Mouse (Mus musculus) liver, adult 10 weeks (tissue): ENCODE data around the gene BC048679. TPM values are rescaled to one million over a fixed set of nuclear protein-coding genes. Genes with fewer than 3 reads are reported as not detected.

Experiments
- polyA plus RNA-seq: library from polyadenylated mRNA; stranded (reverse); fragments of 350-450 nt; fragmentation: Illumina TruSeq; extraction: RNeasy Lipid Tissue Mini Kit (QIAGEN cat#74804); gene quantifications from one replicate; pipeline ENCODE4 v1.2.3, GENCODE M21; 2014; ENCODE audit warnings: low read depth, low replicate concordance

The BC048679 gene
- polyA plus RNA-seq = not detected

DNA sequence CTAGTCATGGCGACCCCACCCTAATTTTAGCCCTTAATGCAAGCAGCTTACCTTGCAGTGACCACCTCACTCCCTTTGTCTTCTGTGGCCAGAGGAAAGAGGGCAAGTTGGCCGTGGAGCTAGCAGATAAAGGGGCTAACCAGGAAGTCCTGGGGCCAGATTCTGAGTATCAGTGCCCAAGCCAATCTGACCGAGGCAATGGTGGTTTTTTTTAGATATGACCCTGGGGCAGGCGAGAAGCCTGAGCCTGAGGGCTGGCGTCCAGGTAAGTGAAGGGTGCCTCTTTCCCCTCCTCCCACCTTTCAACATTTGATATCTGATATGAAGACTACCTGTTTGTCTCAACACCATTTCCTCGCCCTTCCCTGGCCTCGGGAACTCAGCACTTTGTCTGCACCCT, at the start of gene BC048679:
TSS of gene BC048679 (minus strand) at position 101 of the 400 bp plus-strand sequence.

DNA sequence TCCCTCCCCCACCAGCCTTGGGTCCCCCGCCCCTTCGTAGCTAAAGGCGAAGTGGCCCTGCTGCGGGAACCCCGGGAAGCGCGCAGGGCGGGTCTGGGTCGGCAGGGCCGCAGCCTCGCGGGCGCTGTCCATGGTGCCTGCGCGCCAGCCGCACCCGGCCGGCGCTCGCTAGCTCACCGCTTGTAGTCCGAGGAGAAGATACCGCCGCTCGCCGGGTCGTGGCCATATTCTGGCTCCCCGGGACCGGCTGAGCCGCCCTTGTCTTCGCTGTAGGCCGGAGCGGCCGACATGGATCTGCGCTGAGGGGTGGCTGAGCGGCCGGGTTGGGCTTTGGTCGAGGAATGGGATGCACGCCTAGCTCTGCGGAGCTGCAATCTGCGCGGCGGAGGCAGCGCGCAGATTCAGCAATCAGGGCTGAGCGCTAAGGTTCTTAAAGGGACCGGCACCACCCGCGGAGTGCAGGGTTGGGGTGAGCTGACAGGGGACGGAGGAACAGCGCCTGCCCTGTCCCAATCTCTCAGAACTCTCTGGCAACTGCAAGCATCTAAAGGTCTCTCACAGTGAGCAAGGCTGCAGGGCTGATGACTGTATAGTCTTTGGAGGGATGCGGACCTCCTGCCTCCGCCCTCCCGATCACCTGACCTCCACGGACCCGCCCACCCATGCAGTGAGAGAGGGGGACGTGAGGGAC, 4.6 kb downstream of the BC048679 start, which contains the start of gene Ap3b2:
TSS of gene Ap3b2 (minus strand) at position 595 of the 691 bp plus-strand sequence.

DNA sequence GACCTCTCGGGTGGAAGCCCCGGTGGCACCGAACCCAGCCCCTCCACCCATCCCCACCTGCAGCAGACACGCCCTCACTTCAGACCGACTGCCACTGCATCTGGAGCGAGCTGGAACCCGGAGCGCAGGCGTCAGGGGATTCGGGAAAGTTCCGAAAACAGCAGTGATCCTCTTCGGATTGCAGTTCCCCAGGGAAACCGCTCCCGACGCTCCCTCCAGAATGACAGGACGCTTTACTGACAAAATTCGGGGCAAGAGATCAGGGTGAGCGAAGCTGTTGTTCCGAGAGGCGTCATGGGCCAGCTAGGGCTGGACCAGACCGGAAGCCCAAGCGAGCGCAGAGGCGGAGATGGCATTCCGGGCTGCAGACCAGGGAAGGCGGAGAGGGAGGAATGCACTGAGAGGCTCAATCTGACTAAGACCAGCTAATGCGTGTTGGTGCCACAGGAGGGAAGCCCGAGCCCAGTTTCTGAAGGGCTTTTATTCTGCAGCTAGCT, 42.9 kb downstream of the BC048679 start, which contains the start of gene Cpeb1:
TSS of gene Cpeb1 (minus strand) at position 311 of the 497 bp plus-strand sequence.

Other genes starting within 250 kb of the BC048679 start
- 188 TPM for gene Rps17, start 153.0 kb downstream of the BC048679 start, polyA plus RNA-seq
- 7.0 TPM for gene Cpeb1, start 42.8 kb downstream of the BC048679 start, polyA plus RNA-seq
- not detected for gene Ap3b2, start 4.4 kb downstream of the BC048679 start, polyA plus RNA-seq
- not detected for gene Fsd2, start 68.7 kb upstream of the BC048679 start, polyA plus RNA-seq
- gene Whamm, start 73.0 kb upstream of the BC048679 start, polyA plus RNA-seq = 13.7 TPM
- 8.6 TPM for gene Homer2, start 209.2 kb upstream of the BC048679 start, polyA plus RNA-seq